Mouse (Mus musculus): ENCODE measurements around the gene Rab6b.

GRCm38 (mm10) chr9:103233006-103233395, 121.4 kb downstream of the Rab6b start:
- TF ChIP-seq E2F4 (IDR thresholded peaks at IDR 0.05; ENCODE audit: insufficient replicate concordance, low read depth, low read length) = no peak
- TF ChIP-seq CTCF (conservative IDR thresholded peaks at IDR 0.05 in 1 of 2, IDR thresholded peaks at IDR 0.05 in 1 of 2; ENCODE audit: low read depth in 2 of 2, low read length in 2 of 2) = no peak
- TF ChIP-seq ZC3H11A (IDR thresholded peaks at IDR 0.05; ENCODE audit: low read depth, low read length) = no peak
- no peak for TF ChIP-seq POLR2A (IDR thresholded peaks at IDR 0.05; ENCODE audit: low read depth, low read length)
- no peak for TF ChIP-seq EP300 (IDR thresholded peaks at IDR 0.05; ENCODE audit: low read length)
- no peak for TF ChIP-seq TBP (conservative IDR thresholded peaks at IDR 0.05; ENCODE audit: low read depth, low read length)
- TF ChIP-seq ZMIZ1 (IDR thresholded peaks at IDR 0.05; ENCODE audit: low read depth, low read length) = no peak

All from CH12.LX (cell line).